Mouse (Mus musculus) ovary, adult 2 months (tissue): ENCODE data around the gene Ppm1n. TPM values are rescaled to one million over a fixed set of nuclear protein-coding genes. Genes with fewer than 3 reads are reported as not detected.

ENCODE experiments used
- polyA plus RNA-seq: library from polyadenylated mRNA; depleted of rRNA; stranded (reverse); fragments of >200 nt; gene quantifications from 2 replicates; pipeline ENCODE4 v1.2.3, GENCODE M21; 2012; rRNA removed

The Ppm1n gene
- polyA plus RNA-seq, result 0.18 and 0.25 TPM in 2 replicates

GRCm38 (mm10) chr7:19279581-19280114 is at the start of gene Ppm1n:
Gene Ppm1n, minus strand, starts transcription at chr7:19280064.

GRCm38 (mm10) chr7:19309884-19310641 is 30.2 kb upstream of the Ppm1n start, which contains the start of gene Fosb:
Gene Fosb, minus strand, starts transcription at chr7:19310051.

GRCm38 (mm10) chr7:19282385-19282784 is 2.5 kb upstream of the Ppm1n start, which contains the start of gene Rtn2:
Gene Rtn2, plus strand, starts transcription at chr7:19282624.

GRCm38 (mm10) chr7:19271238-19272172 is 8.4 kb downstream of the Ppm1n start, which contains the start of gene Vasp:
Gene Vasp, minus strand, starts transcription at chr7:19271817.

GRCm38 (mm10) chr7:19227883-19228792 is 51.7 kb downstream of the Ppm1n start, which contains the start of gene Opa3:
Gene Opa3, plus strand, starts transcription at chr7:19228334.

Other genes with a start within 250 kb of the Ppm1n start
- 0.09 TPM in 1 of 2 replicates, not detected in the other for gene Rsph6a, start 225.4 kb downstream of the Ppm1n start, polyA plus RNA-seq
- gene Dmwd, start 203.8 kb downstream of the Ppm1n start, polyA plus RNA-seq, result 169 and 185 TPM in 2 replicates
- gene Dmpk, start 196.2 kb downstream of the Ppm1n start, polyA plus RNA-seq, result 478 and 584 TPM in 2 replicates
- 117 and 130 TPM in 2 replicates for gene Six5, start 185.5 kb downstream of the Ppm1n start, polyA plus RNA-seq
- gene Gm4969, start 161.7 kb downstream of the Ppm1n start, polyA plus RNA-seq, result 0.26 and 0.76 TPM in 2 replicates
- gene Fbxo46, start 160.2 kb downstream of the Ppm1n start, polyA plus RNA-seq, result 16.2 and 18.5 TPM in 2 replicates
- gene Qpctl, start 130.8 kb downstream of the Ppm1n start, polyA plus RNA-seq, result 15.1 and 19.6 TPM in 2 replicates
- gene Snrpd2, start 130.3 kb downstream of the Ppm1n start, polyA plus RNA-seq, result 49.6 and 49.8 TPM in 2 replicates
- gene Gipr, start 113.9 kb downstream of the Ppm1n start, polyA plus RNA-seq, result 0.46 and 0.69 TPM in 2 replicates
- 84.0 and 89.9 TPM in 2 replicates for gene Eml2, start 103.6 kb downstream of the Ppm1n start, polyA plus RNA-seq
- gene Gpr4, start 67.5 kb downstream of the Ppm1n start, polyA plus RNA-seq, result 11.0 and 12.7 TPM in 2 replicates
- gene Opa3, start 51.7 kb downstream of the Ppm1n start, polyA plus RNA-seq, result 40.3 and 44.6 TPM in 2 replicates
- gene Vasp, start 8.2 kb downstream of the Ppm1n start, polyA plus RNA-seq, result 197 and 215 TPM in 2 replicates
- 31.9 and 40.5 TPM in 2 replicates for gene Rtn2, start 2.6 kb upstream of the Ppm1n start, polyA plus RNA-seq
- gene Fosb, start 30.0 kb upstream of the Ppm1n start, polyA plus RNA-seq, result 5.1 and 10.1 TPM in 2 replicates
- gene Ercc1, start 64.7 kb upstream of the Ppm1n start, polyA plus RNA-seq, result 35.4 and 52.6 TPM in 2 replicates
- 10.1 and 12.5 TPM in 2 replicates for gene Cd3eap, start 79.4 kb upstream of the Ppm1n start, polyA plus RNA-seq
- 19.9 and 21.5 TPM in 2 replicates for gene Ppp1r13l, start 79.7 kb upstream of the Ppm1n start, polyA plus RNA-seq
- gene Ercc2, start 101.9 kb upstream of the Ppm1n start, polyA plus RNA-seq, result 99.9 and 104 TPM in 2 replicates
- gene Klc3, start 124.0 kb upstream of the Ppm1n start, polyA plus RNA-seq, result 11.6 and 13.6 TPM in 2 replicates
- gene Ckm, start 124.7 kb upstream of the Ppm1n start, polyA plus RNA-seq, result 1.5 and 2.0 TPM in 2 replicates
- gene Mark4, start 178.8 kb upstream of the Ppm1n start, polyA plus RNA-seq, result 56.2 and 68.8 TPM in 2 replicates
- gene Exoc3l2, start 183.3 kb upstream of the Ppm1n start, polyA plus RNA-seq, result 14.5 and 14.7 TPM in 2 replicates
- 23.3 and 32.2 TPM in 2 replicates for gene Bloc1s3, start 228.3 kb upstream of the Ppm1n start, polyA plus RNA-seq
- gene Trappc6a, start 228.3 kb upstream of the Ppm1n start, polyA plus RNA-seq, result 122 and 123 TPM in 2 replicates
- gene Nkpd1, start 237.8 kb upstream of the Ppm1n start, polyA plus RNA-seq, result 1.3 and 1.9 TPM in 2 replicates